Mouse (Mus musculus) 3134 (cell line): ENCODE data around the gene Ggact.

Experiments
- DNase-seq: peaks from one replicate; pipeline ENCODE4 v3.0.0-alpha.2; 2011; ENCODE audit warnings: low spot score; ENCODE audit not compliant: insufficient read length; ENCODE audit errors: extremely low read depth

Ggact gene

DNA sequence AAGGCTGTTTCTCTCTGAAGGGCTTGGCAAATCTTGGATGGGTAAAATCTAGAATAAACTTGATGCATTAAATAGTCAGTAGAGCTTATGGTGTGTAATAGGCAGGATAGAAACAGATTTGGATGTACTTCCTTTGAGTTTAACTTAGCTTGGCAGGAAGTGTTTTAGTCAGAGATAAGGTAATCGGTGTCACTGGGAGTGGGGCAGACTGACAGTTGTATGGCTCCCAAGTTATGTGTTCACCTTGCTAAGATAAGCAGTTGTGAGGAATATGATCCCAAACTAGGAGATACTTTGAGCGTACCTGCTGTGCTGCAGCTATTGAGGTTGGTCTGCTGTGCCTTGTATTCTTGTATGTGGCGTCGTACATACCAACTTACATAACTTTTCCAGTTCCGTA is 147.1 kb downstream of the Ggact start:
- no peak for DNase-seq
